Mouse (Mus musculus) heart, embryonic 11.5 days (tissue): ENCODE results near the gene Ciz1. TPM values are rescaled to one million over a fixed set of nuclear protein-coding genes. Genes with fewer than 3 reads are reported as not detected.

Source experiments
- ATAC-seq: fragments of 200-750 bp; cut with Nextera tagmentation; replicated peaks from 2 replicates; pipeline ENCODE4 v1.8.0; 2017; ENCODE audit warnings: moderate library complexity; ENCODE audit not compliant: insufficient number of reproducible peaks, low FRiP score, low TSS enrichment
- H3K27ac ChIP-seq: fragments of 300-500 bp; sonication (generic); 2 replicates; pipeline ENCODE4 v1.5.1; 2014; ENCODE audit warnings: mild to moderate bottlenecking, low read depth, low read length
- H3K27me3 ChIP-seq: fragments of 300-500 bp; sonication (generic); 2 replicates; pipeline ENCODE4 v1.6.1; 2014; ENCODE audit warnings: mild to moderate bottlenecking, low read length, mixed read lengths; ENCODE audit not compliant: control insufficient read depth, insufficient read depth
- H3K36me3 ChIP-seq: fragments of 300-500 bp; sonication (generic); 2 replicates; pipeline ENCODE4 v1.6.1; 2014; ENCODE audit warnings: mild to moderate bottlenecking, low read length, moderate library complexity, mixed read lengths; ENCODE audit not compliant: control insufficient read depth, insufficient read depth
- H3K4me1 ChIP-seq: fragments of 300-500 bp; sonication (generic); 2 replicates; pipeline ENCODE4 v1.6.1; 2014; ENCODE audit warnings: low read length; ENCODE audit not compliant: control insufficient read depth, insufficient read depth
- H3K4me2 ChIP-seq: fragments of 300-500 bp; sonication (generic); 2 replicates; pipeline ENCODE4 v1.6.1; 2014; ENCODE audit warnings: mild to moderate bottlenecking, moderate library complexity
- H3K4me3 ChIP-seq: fragments of 300-500 bp; sonication (generic); 2 replicates; pipeline ENCODE4 v1.5.1; 2014; ENCODE audit warnings: low read depth, low read length
- H3K9ac ChIP-seq: fragments of 300-500 bp; sonication (generic); 2 replicates; pipeline ENCODE4 v1.6.1; 2014; ENCODE audit warnings: mild to moderate bottlenecking, low read depth, low read length, moderate library complexity
- H3K9me3 ChIP-seq: fragments of 300-500 bp; sonication (generic); replicated peaks from 2 replicates; pipeline ENCODE4 v1.6.1; 2016; ENCODE audit warnings: low read length; ENCODE audit not compliant: control insufficient read depth
- WGBS: fragments of 180-500 bp; shearing (Covaris S2); extraction: QIAGEN DNeasy Blood & Tissue Kit; methylation state at CpG from one replicate; pipeline ENCODE4 v1.1.7; 2014; ENCODE audit not compliant: insufficient replicate concordance; 5-methylcytosine and 5-hydroxymethylcytosine counted together
- polyA plus RNA-seq: library from polyadenylated mRNA; unstranded; fragments of >200 nt; fragmentation: Nextera tagmentation; extraction: Ambion mirVana; gene quantifications from 2 replicates; pipeline ENCODE4 v1.2.1, GENCODE M21; 2014

Gene Ciz1
- polyA plus RNA-seq, 1 experiment from 2014 or later, result 32.1 TPM

- no peak overlapping the region for H3K27ac ChIP-seq
Measured at GRCm38 (mm10) chr2:32308870-32309568, 43.1 kb upstream of the Ciz1 start.

GRCm38 (mm10) chr2:32310096-32310845 is 41.9 kb upstream of the Ciz1 start:
- WGBS, result 89% methylated on average over 18 of the region's 18 CpGs
- ATAC-seq, result no peak
- Histone ChIP-seq H3K9ac (no peak overlapping the region), H3K4me3 (no peak overlapping the region), H3K4me2 (no peak overlapping the region), H3K4me1 (peaks cover 10% of the 10 kb centered on the region), H3K27ac (no peak overlapping the region), H3K9me3 (no peaks in the 10 kb centered on the region), H3K36me3 (peaks cover 24% of the 10 kb centered on the region), H3K27me3 (peaks cover 10% of the 10 kb centered on the region)

More at GRCm38 (mm10) chr2:32308870-32309568, 43.1 kb upstream of the Ciz1 start:
- Histone ChIP-seq H3K4me2 (no peak overlapping the region), H3K9ac (no peak overlapping the region), H3K4me3 (no peak overlapping the region), H3K36me3 (peaks cover 27% of the 10 kb centered on the region), H3K27me3 (peaks cover 10% of the 10 kb centered on the region), H3K4me1 (peaks cover 10% of the 10 kb centered on the region), H3K9me3 (no peaks in the 10 kb centered on the region)
- 89% methylated on average over 16 of the region's 16 CpGs for WGBS
- ATAC-seq, result no peak

GRCm38 (mm10) chr2:32311443-32312317 is 40.4 kb upstream of the Ciz1 start:
- H3K9me3 ChIP-seq, result no peaks in the 10 kb centered on the region
- H3K27me3 ChIP-seq, result peaks cover 10% of the 10 kb centered on the region
- WGBS, result 8% methylated on average over 40 of the region's 42 CpGs
- peak overlapping the region; percentile 69 for H3K9ac ChIP-seq
- peaks cover 22% of the 10 kb centered on the region for H3K4me1 ChIP-seq
- H3K4me3 ChIP-seq, result peak overlapping the region; percentile 63
- H3K27ac ChIP-seq, result 0 out of 2 replicates have a peak overlapping the region, but pooled peaks have one; percentile 16
- ATAC-seq, result no peak
- H3K36me3 ChIP-seq, result peaks cover 12% of the 10 kb centered on the region
- peak overlapping the region; percentile 98 for H3K4me2 ChIP-seq

GRCm38 (mm10) chr2:32312318-32312964 is 39.7 kb upstream of the Ciz1 start:
- Histone ChIP-seq H3K36me3 (peaks cover 7% of the 10 kb centered on the region; the same call in 1 of the 2 replicates), H3K9me3 (no peaks in the 10 kb centered on the region), H3K4me3 (peak overlapping the region; percentile 63), H3K27me3 (peaks cover 12% of the 10 kb centered on the region), H3K9ac (peak overlapping the region; percentile 69), H3K4me1 (peaks cover 29% of the 10 kb centered on the region), H3K27ac (no peak overlapping the region), H3K4me2 (peak overlapping the region; percentile 98)
- ATAC-seq, result peak; percentile 78
- 2% methylated on average over 42 of the region's 56 CpGs for WGBS

GRCm38 (mm10) chr2:32314831-32315230 is 37.3 kb upstream of the Ciz1 start:
- H3K27ac ChIP-seq, result peak overlapping the region; percentile 89
- peaks cover 12% of the 10 kb centered on the region for H3K27me3 ChIP-seq

DNA sequence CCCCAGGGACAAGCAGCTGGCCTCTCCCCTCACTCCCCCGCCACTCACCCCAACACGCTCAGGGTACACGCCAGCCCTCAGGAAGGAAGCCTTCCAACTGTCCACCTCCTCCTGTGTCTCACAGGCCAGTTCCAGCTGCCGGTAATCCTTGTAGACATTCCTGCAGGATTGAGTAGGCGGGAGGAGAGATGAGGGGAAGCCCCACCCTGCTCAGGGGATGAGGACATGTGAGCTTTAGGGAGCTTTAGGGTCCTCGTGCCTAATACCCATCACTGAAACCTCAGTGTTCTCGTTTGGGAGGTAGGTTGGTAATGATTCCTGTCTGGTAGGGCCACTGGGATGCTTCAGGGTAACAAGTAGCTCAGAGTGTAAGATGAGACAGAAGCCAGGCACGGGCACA is 36.4 kb upstream of the Ciz1 start:
- Histone ChIP-seq H3K27ac (peak overlapping the region; percentile 89), H3K4me3 (no peak overlapping the region), H3K27me3 (peaks cover 8% of the 10 kb centered on the region), H3K9me3 (no peaks in the 10 kb centered on the region), H3K4me2 (peak overlapping the region; percentile 39), H3K9ac (0 out of 2 replicates have a peak overlapping the region, but pooled peaks have one; percentile 28), H3K4me1 (peaks cover 52% of the 10 kb centered on the region), H3K36me3 (no peaks in the 10 kb centered on the region)
- ATAC-seq, result no peak
- 13% methylated on average over 8 of the region's 8 CpGs for WGBS

More at GRCm38 (mm10) chr2:32314831-32315230, 37.3 kb upstream of the Ciz1 start:
- Histone ChIP-seq H3K4me3 (no peak overlapping the region), H3K36me3 (no peaks in the 10 kb centered on the region), H3K9me3 (no peaks in the 10 kb centered on the region), H3K9ac (no peak overlapping the region), H3K4me1 (peaks cover 49% of the 10 kb centered on the region), H3K4me2 (no peak overlapping the region)
- 89% methylated on average over 14 of the region's 14 CpGs for WGBS
- ATAC-seq, result no peak

DNA sequence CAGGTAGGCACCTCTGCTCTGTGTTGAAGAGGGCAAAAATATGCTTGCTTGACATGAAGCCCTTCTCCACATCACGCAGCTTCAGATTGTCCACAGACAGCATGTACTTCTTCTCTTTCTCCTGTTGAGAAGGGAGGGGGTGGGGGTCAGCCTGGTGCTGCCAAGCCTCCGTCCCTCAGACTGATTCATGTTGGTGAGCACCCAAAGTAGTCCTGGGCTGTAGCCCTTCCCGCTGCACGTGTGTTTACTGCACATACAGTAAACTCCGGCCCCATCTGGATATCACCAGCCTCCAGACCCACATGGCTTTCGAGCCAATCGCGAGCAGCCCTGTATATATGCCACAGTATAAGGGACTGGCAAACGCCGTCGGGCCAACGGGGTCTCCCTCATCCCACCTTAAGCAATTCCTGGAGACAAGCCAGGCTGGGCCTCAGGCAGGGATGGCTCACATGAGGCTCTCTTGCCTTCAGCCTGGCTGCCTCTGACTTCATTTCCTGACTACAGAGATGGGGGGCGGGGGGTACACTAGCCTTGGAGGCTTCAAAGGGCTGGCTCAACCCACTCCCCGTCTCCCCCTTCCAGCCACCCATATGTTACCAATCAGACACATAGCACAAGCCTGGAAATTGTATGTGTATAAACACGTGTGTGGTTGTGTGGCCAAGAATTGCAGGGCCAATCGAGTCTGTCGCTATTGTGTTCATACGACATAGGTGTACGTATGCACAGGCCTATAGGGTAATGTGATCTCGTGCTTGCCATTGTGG is 35.1 kb upstream of the Ciz1 start:
- ATAC-seq, result peak; percentile 11; the same call in 1 of the 2 replicates
- no peaks in the 10 kb centered on the region for H3K9me3 ChIP-seq
- peak overlapping the region; percentile 89 for H3K27ac ChIP-seq
- H3K4me3 ChIP-seq, result no peak overlapping the region
- peaks cover 43% of the 10 kb centered on the region for H3K4me1 ChIP-seq
- H3K27me3 ChIP-seq, result peaks cover 8% of the 10 kb centered on the region
- peak overlapping the region; percentile 84; the same call in 1 of the 2 replicates for H3K9ac ChIP-seq
- H3K36me3 ChIP-seq, result no peaks in the 10 kb centered on the region
- WGBS, result 60% methylated on average over 20 of the region's 20 CpGs
- peak overlapping the region; percentile 74 for H3K4me2 ChIP-seq
